In the genomic region with DNA sequence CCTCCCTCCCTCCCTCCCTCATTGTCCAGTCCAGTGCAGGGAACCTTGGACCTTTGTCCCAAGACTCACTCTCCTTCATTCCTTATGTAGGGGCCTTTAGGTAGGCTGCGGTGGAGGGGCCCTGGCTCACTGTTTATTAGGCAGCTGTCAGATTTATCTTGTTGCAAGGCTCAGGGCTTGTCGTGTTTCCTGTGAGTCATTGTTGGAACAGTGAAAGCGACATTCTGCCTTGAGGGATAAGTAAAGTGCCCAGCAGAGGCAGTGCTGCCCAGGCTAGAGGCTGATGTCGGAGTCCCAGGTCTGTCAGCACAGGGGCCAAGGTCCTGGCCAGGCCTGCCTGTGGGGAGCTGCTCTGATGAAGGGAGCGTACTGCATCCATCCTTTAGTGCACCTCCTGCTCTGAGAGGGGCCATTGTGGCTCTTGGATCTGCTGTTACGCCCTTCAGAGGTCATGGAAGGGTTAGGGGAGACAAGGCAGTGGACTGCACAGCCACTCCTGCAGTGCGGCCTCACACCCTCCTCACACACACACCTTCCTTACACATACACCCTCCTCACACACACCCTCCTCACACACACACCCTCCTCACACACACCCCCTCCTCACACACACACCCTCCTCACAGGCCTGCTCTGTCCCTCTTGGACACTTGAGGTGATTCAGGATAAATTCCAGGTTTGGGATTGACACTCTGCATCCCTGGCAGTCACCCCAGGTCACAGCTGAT, we compare ENCODE assay signal across 9 mouse cellular contexts. TPM values are rescaled to one million over a fixed set of nuclear protein-coding genes. Genes with fewer than 3 reads are reported as not detected.
A peak's percentile ranks its signal among the peaks of the same experiment; 100 is the strongest.
DNase-seq lines count a peak whose midpoint lies in the region; ATAC-seq and TF ChIP-seq lines count a peak whose summit lies in the region.
"Had no signal": no experiment of that assay in that cellular context is flagged by ENCODE, and none has a peak within 500 bp of the region (broad histone marks: within the 10 kb centered on the region; RNA-seq: fewer than 3 reads in every experiment).

No protein-coding gene starts in this region.

- H3K79me2 ChIP-seq in myocyte (ENCODE audit: control insufficient read depth, insufficient read depth), result no peaks in the 10 kb centered on the region

- peaks cover 90% of the 10 kb centered on the region for H3K36me3 ChIP-seq in lung, embryonic 14.5 days (ENCODE audit: insufficient read depth)
- H3K36me3 ChIP-seq in heart, embryonic 15.5 days, result peaks cover 71% of the 10 kb centered on the region
- peaks cover 35% of the 10 kb centered on the region for H3K36me3 ChIP-seq in myocyte (ENCODE audit: control insufficient read depth, insufficient read depth)

- no peaks in the 10 kb centered on the region for H3K27me3 ChIP-seq in lung, embryonic 14.5 days (ENCODE audit: insufficient read depth, low read length)
- H3K27me3 ChIP-seq in heart, embryonic 15.5 days, result no peaks in the 10 kb centered on the region
- no peaks in the 10 kb centered on the region for H3K27me3 ChIP-seq in myocyte (ENCODE audit: control insufficient read depth, insufficient read depth, insufficient read length)
- H3K27me3 ChIP-seq: forebrain, embryonic 15.5 days had no signal

- DNase-seq in adrenal gland, adult 2 months, result peak; percentile 78
- DNase-seq in adrenal gland, adult 18-20 months (ENCODE audit: low spot score in 2 of 2), result no peak
- DNase-seq in lung, embryonic 14.5 days, result peak; percentile 44
- no peak for DNase-seq in lung, postnatal 36 days
- DNase-seq in left cerebral cortex, postnatal 25 days (ENCODE audit: low spot score in 2 of 2), result no peak
- no peak for DNase-seq in adipocyte (ENCODE audit: low spot score)

- no peak overlapping the region for H3K4me2 ChIP-seq in lung, embryonic 14.5 days
- no peak overlapping the region for H3K4me2 ChIP-seq in heart, embryonic 15.5 days
- no peak overlapping the region for H3K4me2 ChIP-seq in myocyte (ENCODE audit: low read depth)
- H3K4me2 ChIP-seq: forebrain, embryonic 15.5 days had no signal

- H3ac ChIP-seq in myocyte (ENCODE audit: control insufficient read depth, insufficient read length), result no peak overlapping the region

- no peak overlapping the region for H3K4me3 ChIP-seq in lung, embryonic 14.5 days (ENCODE audit: low read depth, low read length)
- no peak overlapping the region for H3K4me3 ChIP-seq in heart, embryonic 15.5 days
- H3K4me3 ChIP-seq in myocyte, result no peak overlapping the region
- H3K4me3 ChIP-seq: forebrain, embryonic 15.5 days had no signal

- TF ChIP-seq POLR2A in myocyte (IDR thresholded peaks at IDR 0.05; ENCODE audit: insufficient read length, low read depth), result peak; percentile 6

- intact Hi-C loops in left cerebral cortex, postnatal 25 days (cut with DNase I), result no loop called here

- no peak; the same call in 1 of the 2 replicates for ATAC-seq in lung, embryonic 14.5 days (ENCODE audit: insufficient read depth)
- ATAC-seq in heart, embryonic 15.5 days (replicated peaks; ENCODE audit: insufficient number of reproducible peaks, insufficient read depth, low FRiP score, low read depth), result peak; percentile 61
- ATAC-seq: forebrain, embryonic 15.5 days had no signal

- TF ChIP-seq CTCF in lung, embryonic 14.5 days (IDR thresholded peaks at IDR 0.05; ENCODE audit: low read depth), result peak; percentile 37

- no peaks in the 10 kb centered on the region for H3K9me3 ChIP-seq in lung, embryonic 14.5 days (ENCODE audit: low read depth, low read length)
- H3K9me3 ChIP-seq in heart, embryonic 15.5 days (replicated peaks), result no peaks in the 10 kb centered on the region
- H3K9me3 ChIP-seq: forebrain, embryonic 15.5 days had no signal

- no peak overlapping the region for H3K27ac ChIP-seq in lung, embryonic 14.5 days (ENCODE audit: low read depth)
- H3K27ac ChIP-seq in heart, embryonic 15.5 days, result peak overlapping the region; percentile 24
- H3K27ac ChIP-seq: forebrain, embryonic 15.5 days had no signal

- 43% methylated on average over 7 of the region's 7 CpGs for WGBS in lung, embryonic 14.5 days
- WGBS in heart, embryonic 15.5 days, result 33% methylated on average over 7 of the region's 7 CpGs

- no peaks in the 10 kb centered on the region for H3K4me1 ChIP-seq in lung, embryonic 14.5 days (ENCODE audit: insufficient read depth)
- peaks cover 44% of the 10 kb centered on the region for H3K4me1 ChIP-seq in heart, embryonic 15.5 days (replicated peaks)

- H3K9ac ChIP-seq in lung, embryonic 14.5 days, result no peak overlapping the region
- no peak overlapping the region for H3K9ac ChIP-seq in heart, embryonic 15.5 days
- H3K9ac ChIP-seq: forebrain, embryonic 15.5 days had no signal

TF ChIP-seq in myocyte, 11 proteins besides CTCF, POLR2A, EP300 and RAD21:
- TF ChIP-seq MYOD1 (IDR thresholded peaks at IDR 0.05; ENCODE audit: control insufficient read depth in 1 of 3, insufficient read length in 2 of 3, low read depth in 2 of 3), result peak in 1 of 3 experiments; percentile 47
- TF ChIP-seq MYOG (IDR thresholded peaks at IDR 0.05; ENCODE audit: control insufficient read depth in 1 of 3, insufficient read depth in 1 of 3, insufficient read length in 2 of 3, low read depth in 2 of 3), result peak in 1 of 3 experiments; percentile 24
- peak; percentile 20 for TF ChIP-seq POLR2AphosphoS2 (IDR thresholded peaks at IDR 0.05; ENCODE audit: insufficient read length, low read depth)
- TF ChIP-seq TCF12 (IDR thresholded peaks at IDR 0.05; ENCODE audit: insufficient read depth, poor library complexity, severe bottlenecking), result no peak

RNA-seq across cellular contexts. Expression of a gene that starts 39.3 kb away (rescaled TPM):
- 100 to 1,000 TPM; 117 to 175 TPM for total RNA-seq in adrenal gland, adult 2 months (2021)
- 140 and 161 TPM in 2 replicates for polyA plus RNA-seq in adrenal gland, adult 2 months (2012; rRNA removed)
- total RNA-seq in adrenal gland, adult 18-20 months (2021), result 100 to 1,000 TPM; 106 to 159 TPM
- 44.3 and 46.2 TPM in 2 replicates for polyA plus RNA-seq in lung, embryonic 14.5 days (2014; fragmentation: Nextera tagmentation; extraction: Ambion mirVana)
- 42.1 and 48.8 TPM in 2 replicates for polyA plus RNA-seq in heart, embryonic 15.5 days (2015; fragmentation: Nextera tagmentation; extraction: Ambion mirVana)
- polyA plus RNA-seq in myocyte (2012; fragmentation: generic; extraction: Trizol), result 84.8 TPM
- 100 to 1,000 TPM; 174 to 208 TPM for total RNA-seq in left cerebral cortex, postnatal 25 days (2021)

RNA-seq across cellular contexts. Expression of a gene that starts 45.2 kb away (rescaled TPM):
- 100 to 1,000 TPM; 143 to 149 TPM for total RNA-seq in adrenal gland, adult 2 months (2021)
- polyA plus RNA-seq in adrenal gland, adult 2 months (2012; rRNA removed), result 46.5 and 53.7 TPM in 2 replicates
- total RNA-seq in adrenal gland, adult 18-20 months (2021), result 100 to 1,000 TPM; 107 to 123 TPM
- polyA plus RNA-seq in lung, embryonic 14.5 days (2014; fragmentation: Nextera tagmentation; extraction: Ambion mirVana), result 133 and 149 TPM in 2 replicates
- polyA plus RNA-seq in heart, embryonic 15.5 days (2015; fragmentation: Nextera tagmentation; extraction: Ambion mirVana), result 50.6 and 76.8 TPM in 2 replicates
- polyA plus RNA-seq in myocyte (2012; fragmentation: generic; extraction: Trizol), result 253 TPM
- total RNA-seq in left cerebral cortex, postnatal 25 days (2021), result 10 to 100 TPM; 61.0 to 84.7 TPM

Comparison
In these comparisons a context has a peak if more than half of its experiments do, and no peak if none do; other contexts are left out.
1. DNase-seq: peak in adrenal gland, adult 2 months (single experiment) and lung, embryonic 14.5 days (single experiment); none in adrenal gland, adult 18-20 months (0 of 2), lung, postnatal 36 days (single experiment), left cerebral cortex, postnatal 25 days (0 of 2) and adipocyte (single experiment).